Mouse (Mus musculus) adrenal gland, adult 8-10 months (tissue): ENCODE measurements around the gene Lzic. TPM values are rescaled to one million over a fixed set of nuclear protein-coding genes. Genes with fewer than 3 reads are reported as not detected.

Experiments
- DNase-seq: peaks from one replicate; pipeline ENCODE4 v3.0.0; 2022
- total RNA-seq, 4 experiments: library from RNA; stranded (reverse); gene quantifications; 2 replicates each; pipeline ENCODE4 v1.2.4; 2022

Gene Lzic
- total RNA-seq, 4 experiments from 2014 or later: 19.9 to 25.1 (median 24.1) TPM

DNA sequence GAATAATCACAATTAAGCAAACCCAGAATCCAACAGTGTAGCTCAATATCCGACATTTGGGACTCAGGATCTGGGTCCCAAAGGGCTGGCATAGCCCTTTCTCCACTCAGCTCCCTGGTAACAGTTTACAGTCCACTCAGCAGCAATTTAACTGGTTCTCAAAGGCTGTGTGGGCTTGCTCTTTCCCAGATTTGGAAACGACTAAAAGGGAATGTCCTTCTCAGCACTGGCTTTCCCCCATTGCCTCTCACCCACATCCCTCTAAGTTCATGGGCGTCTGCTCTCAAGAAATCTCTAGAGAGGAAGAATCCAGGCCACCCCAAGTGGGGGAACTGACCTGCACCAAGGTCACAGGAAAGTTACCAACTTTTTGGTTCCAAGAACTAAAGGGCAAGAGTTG, 463 bp upstream of the Lzic start:
- peak; percentile 28 for DNase-seq

DNA sequence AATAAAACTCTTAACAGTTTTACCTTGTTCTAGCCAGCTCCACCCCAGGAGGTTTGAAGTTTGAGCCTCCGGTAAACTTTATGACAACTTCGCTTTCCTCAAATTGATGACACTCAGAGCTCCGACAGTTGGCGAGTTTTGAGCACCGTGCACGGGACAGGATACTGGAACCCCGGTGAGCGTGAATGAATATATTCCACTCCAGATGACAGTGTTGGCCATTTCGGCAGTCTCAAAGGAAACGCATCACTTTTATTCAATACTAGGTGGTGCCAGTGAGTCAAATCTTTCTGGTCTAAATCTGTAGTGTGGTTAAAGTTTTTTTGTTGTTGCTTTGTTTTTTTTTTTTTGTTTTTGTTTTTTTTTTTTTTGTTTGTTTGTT, 787 bp downstream of the Lzic start:
- peak; percentile 7 for DNase-seq

DNA sequence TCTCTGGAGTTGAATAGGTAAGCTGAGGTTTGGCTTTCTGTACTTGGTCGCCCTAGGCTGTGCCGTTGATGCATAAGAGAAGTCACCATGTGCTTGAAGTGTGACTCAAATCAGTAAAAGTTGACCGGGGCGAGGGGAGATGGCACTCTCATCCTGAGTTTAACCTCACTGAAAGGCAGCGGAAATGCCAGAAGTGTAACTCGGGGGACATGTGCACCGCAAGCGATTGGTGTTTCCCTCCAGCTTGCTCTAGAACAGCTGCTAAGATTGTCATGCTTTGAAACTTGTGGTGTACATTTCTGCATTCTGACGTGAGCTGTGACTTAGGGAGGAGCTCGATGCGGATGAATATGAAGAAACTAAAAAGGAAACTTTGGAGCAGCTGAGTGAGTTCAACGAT, 2.7 kb downstream of the Lzic start:
- DNase-seq: no peak

DNA sequence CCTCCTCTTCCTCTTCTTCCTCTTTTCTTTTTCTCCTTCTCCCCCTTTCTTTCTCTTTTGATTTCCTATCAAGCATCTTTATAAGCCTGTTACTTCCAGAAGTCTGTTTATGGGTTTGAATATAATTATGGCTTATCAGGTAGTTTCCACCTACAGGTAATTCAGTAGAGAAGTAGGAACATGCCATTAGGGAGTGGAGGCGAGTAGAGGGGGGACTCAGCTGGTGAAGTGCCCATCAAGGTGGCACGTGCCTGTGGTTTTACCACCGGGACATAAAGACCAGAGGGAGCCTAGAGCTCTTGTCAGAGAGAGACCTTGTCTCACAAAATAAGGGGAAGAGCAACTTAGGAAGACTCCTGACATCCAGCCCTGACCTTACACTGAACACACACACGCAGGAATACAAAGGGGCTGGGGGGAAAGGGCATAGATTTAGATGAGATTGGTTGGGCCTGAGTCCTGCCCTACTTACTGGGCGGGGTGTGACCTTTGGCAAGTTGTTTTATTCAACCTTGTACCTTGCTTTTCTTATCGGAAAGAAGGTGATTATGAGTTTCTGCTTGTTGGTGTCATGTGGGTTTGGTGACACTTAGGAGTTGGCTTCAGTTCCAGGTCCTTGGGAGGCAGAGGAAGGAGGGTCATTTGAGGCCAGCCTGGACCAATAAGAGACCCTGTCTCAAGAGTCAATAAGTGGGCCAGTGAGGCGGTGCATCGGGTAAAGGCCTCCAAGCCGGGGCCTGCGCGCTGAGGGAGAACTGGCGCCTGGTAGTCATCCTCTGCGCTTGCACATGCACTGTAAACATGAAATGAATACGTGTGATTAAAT, 4.6 kb downstream of the Lzic start:
- no peak for DNase-seq

DNA sequence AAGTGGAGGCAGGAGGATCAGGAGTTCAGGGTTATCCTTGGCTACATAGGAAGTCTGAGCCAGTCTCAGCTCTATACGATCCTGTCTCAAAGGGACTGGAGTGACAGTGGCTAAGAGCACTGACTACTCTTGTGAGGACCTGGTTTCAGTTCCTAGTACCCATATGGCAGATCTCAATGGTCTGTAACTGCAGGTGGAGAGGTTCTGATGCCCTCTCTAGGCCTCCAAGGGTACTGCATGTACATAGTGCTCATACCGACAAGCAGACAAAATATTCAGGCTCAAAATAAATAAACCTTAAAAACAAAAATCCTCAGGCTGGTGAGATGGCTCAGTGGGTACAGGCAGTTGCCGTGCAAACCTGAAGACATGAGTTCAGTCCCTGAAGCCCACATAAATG, 6.1 kb downstream of the Lzic start:
- no peak for DNase-seq

DNA sequence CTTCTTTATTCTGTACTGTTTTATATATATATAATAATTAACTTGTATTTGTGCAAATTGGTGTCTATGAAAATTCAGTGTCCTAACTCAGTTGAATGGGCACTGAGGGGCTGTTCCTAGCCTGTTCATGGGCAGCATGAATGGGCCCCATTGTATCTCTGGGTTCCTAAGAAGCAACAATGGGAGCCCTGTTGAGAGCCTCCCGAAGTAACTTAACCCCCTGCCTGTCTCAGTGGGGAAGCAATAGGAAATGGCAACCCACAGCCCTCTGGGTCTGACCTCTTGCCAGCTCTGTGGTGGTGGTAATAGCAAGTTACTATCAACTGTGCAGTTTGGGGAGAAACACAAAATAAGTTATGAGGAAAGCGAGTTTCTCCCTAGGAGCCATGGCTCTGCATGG, 11.6 kb downstream of the Lzic start:
- DNase-seq: no peak

DNA sequence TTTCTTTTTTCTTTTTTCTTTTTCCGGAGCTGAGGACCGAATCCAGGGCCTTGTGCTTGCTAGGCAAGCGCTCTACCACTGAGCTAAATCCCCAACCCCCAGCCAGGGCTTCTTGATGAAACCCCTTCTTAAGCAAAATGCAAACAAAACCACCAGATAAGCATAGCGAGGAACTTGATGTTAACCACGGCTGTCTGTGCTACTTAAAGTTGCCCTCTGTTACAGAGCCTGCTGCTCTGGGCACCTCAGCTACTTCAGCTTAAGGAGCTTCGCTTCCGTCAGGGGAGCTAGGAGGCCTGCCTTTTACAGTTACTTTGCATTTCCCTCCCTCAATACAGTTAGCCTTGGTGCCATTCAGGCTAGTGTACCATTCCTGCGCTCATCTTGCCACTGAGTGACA, 13.9 kb downstream of the Lzic start:
- DNase-seq: no peak

DNA sequence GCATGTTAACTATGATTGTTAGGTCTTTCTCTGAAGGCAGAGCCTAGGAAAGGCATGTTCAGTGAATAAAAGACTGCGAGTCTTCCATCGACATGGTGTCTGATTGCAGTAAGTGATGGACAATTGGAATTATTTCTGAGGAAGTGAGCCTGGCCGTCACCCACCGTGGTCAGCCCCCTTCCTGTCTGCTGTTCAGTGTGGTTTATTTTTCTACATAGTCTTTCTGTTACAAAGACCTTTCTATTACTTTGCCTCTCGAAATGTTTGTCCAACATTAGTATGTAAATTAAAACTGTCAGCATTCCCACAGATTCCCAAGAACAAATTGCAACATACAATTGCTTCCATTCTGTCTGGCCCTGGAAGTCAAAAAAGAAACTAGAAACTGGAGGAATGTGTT, 14.8 kb downstream of the Lzic start:
- no peak for DNase-seq

DNA sequence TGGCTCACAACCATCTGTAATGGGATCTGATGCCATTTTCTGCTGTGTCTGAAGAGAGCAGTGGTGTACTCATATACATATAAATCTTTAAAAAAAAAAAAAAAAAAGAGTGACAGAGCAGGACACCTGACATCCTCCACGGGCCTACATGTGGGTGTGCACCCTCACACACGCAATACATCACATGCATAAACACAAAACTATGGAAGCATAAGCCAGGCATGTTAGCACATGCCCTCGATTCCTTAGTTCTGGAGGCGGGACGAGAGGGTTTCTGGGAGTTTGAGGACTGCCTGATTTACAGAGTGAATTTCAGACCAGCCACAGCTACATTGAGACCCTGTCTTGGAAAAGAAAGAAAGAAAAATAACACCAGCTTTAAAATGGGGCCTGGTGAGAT, 19.3 kb downstream of the Lzic start:
- DNase-seq: no peak

DNA sequence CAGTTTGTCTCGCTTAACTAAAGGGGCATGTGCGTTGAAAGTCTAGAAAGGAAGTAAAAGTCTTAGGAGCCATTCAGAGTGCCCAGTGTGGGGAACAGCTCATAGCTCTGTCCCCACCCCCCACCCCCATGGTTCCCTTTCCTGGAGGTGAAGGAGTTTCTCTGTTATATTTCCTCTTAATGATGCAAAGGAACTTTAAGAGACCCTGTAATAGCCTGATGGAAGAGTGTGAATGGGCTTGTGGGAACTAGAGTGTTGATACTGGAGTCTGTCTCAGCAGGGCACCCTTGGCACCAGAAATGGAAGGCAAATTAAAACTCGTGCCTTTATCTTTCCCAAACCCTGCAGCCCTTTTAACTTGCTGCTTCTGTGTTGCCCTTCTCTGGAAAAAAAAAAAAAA, 19.8 kb downstream of the Lzic start:
- DNase-seq: no peak

DNA sequence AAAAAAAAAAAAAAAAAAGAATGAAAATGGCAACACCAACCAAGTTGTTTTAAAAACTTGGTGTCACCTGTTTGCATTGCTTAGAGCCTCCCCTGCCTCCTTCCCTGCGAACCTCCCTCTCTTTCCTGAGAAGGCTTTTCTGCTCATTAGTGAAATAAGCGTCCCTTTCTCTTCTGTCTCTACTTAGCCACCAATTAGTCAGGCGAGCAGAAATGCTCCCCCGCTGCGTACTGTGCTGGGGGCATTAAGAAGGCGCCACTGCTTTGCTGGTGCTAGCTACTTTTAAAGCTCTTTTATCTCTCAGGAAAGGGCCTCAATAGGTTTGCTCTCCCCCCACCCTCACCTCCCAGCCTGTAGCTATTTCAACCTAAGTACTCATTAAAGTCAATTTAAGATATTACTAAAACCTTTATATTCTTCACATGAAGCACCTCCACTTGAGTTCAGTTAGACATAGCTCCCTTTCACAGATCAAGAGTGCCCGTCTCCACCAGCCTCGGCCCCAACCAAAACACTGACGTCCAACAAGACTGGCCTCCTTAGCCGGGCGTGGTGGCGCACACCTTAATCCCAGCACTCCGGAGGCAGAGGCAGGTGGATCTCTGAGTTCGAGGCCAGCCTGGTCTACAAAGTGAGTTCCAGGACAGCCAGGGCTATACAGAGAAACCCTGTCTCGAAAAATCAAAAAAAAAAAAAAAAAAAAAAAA, 20.4 kb downstream of the Lzic start:
- DNase-seq: no peak

DNA sequence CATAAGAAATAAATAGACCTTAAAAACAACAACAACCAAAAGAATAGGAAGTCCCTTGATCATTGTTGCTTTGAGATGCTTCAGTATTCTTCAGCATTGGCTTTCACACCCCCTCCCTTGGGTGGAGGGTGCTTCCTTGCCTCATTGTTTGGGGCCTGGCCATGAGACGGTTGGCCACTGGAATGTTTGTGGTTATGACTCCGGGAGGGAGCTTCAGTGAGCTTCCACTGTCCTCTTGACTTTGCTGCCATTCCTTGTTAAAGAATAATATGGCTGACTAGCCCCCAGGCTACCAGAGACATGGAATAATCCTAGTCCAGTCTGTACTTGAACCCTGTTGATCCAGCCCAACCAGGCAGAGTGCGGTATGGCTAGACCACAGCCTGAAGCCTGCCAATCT, 21.9 kb downstream of the Lzic start:
- no peak for DNase-seq

DNA sequence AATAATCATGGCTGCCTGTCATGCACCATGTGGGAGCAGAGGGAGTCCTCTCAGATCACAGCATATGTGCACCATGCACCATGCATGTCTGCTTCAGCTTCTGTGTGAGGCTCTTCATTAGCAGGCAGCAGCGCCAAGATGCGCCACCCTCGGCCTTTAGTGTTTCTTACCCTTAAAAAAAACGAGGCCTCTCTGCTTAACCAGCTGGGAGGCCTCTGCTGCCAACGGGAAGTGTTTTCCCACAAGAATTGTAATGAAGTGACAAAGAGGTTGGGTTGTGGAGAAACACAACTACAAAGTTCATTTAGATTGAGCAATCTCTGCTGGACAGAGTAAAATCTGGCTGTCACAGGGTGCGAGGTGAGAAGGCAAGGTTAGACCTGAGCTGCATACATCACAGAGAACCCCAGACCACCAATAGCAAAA, 26.2 kb downstream of the Lzic start:
- DNase-seq: no peak

DNA sequence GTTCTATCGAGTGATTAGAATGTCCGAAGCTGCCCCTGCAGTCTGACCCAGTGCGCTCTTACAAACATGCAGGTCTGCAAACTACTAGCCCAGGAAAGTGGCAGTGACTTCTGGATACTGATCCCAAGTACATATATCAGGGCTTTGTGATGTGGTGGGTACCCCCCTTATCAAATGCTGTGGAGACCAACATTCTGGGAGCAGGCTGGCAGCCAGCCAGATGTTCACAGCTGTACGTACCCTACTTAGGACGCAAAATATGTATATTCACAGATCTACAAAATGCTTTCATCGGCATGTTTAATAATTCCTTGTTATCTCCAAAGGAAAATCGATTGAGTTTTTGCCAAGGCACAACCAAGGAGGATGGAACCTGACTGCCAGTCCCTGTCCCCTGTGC, 27.0 kb downstream of the Lzic start:
- no peak for DNase-seq

DNA sequence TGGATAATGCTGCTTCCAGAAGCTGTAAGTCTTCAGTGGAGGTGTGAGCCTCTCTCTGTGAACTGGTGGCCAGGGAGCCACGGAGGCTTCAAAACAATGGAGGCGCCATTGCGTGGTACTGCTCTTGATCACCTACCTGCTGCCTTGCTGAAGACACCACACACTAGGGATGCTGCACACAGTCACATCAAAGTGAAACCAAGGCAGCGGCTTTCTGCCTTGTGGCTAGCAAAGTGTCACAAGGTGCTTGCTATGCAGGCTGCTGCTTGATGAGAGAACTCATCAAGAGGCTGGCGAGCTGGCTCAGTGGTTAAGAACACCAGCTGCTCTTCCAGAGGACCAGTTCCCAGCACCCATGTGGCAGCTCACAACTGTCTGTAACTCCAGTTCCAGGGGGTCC, 30.7 kb downstream of the Lzic start:
- DNase-seq: no peak

DNA sequence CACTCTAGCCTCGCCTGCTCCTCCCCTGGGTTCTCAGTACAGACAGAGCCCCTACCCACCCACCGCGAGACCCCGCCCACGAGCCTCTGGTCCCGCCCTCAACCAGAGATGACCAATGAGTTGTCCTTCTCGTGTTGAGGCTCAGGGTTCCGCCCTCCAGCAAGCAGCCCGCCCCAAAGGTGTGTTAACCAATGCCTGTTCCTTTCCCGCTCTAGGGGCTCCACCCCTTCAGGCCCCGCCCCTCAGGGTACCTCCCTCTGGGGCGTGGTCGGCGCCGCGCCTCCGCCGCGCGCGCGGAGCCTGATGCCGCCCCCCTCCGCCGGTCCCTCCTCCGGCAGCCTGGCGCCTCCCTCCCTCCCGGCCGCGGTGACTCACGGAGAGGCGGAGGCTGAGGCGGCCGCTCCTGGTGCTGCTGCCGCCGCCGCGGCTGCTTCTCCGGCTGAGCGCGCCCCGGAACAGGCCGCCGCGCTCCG, 32.9 kb downstream of the Lzic start, which contains the start of gene Ctnnbip1:
TSS of gene Ctnnbip1 (plus strand) at position 369 of the 473 bp plus-strand sequence.
- peak; percentile 98 for DNase-seq

DNA sequence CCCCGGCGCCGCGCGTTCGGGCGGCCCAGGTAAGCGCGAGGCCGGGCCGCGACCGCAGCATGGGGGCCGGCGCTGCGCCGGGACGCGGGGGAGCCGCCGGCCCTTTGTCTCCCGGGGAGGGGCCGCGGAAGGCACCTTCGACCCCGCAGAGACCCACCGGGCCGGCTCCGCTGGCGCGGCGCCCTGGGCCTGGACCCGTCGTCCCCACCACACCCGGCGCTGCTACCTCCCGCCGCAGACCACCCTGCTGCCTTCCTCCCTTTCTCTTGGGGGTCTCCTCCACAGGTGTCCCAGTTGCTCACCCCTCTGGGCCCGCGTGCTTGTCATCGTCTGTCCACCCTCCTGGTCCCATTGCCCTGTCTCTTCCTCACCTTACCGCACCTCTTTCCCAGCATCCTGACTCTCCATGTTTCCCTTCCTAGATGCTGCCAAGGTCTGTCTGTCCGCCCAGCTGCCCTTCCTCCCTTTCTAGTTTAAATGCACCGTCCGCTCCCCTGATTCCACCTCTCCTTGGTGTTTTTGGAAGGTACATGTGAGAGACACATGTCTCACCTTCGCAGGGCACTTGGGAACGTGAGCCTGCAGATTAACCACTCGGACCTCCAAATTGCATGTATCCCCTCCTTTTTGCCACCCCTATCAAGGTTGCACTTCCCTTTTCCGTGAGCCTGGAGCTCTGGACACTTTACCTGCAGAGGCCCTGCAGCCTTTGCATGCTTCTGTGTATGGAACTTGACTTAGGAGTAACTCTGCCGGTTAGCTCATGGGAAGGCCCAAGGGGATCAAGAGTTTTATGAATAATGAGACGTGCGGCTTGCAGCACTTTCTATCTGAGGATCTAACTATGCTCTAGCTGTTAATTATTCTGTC, 33.6 kb downstream of the Lzic start:
- no peak for DNase-seq

DNA sequence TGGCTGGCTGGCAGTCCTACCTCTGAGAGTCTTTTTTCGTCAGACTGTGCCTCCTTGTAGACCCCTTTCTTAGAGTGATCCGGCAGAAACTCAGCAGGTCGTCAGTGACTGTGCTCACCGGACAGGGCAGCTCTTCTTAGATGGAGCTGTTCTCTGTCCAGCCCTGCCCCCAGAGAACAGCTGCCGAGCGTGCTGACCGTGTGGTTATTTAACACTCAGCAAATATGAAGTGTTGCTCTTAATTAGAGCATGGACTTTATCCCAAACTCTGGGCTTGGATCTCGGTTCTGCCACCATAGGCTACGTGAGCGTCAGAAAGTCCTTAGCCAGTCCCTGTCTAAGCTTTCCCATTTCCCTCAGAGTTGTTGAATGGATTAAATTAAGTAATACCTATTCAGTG, 36.2 kb downstream of the Lzic start:
- no peak for DNase-seq

DNA sequence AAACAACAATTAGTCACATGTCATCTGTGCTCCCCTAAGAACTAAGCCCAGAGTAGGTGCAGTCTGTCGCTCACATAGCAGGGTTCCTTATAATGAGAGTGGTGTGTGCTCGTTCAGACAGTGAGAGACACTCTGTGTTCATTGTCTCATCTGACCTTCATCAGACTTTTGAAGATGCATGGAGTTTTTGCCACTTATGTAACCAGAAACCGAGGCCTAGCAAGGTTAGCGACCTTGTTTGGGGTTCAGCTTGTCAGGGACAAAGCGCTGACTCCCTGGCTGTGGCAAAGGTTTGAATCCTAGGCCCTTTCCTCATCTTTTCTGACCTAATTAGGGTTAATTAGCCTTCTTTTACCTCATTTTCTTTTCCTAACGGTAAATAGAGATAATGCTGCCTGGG, 38.9 kb downstream of the Lzic start:
- peak; percentile 55 for DNase-seq

DNA sequence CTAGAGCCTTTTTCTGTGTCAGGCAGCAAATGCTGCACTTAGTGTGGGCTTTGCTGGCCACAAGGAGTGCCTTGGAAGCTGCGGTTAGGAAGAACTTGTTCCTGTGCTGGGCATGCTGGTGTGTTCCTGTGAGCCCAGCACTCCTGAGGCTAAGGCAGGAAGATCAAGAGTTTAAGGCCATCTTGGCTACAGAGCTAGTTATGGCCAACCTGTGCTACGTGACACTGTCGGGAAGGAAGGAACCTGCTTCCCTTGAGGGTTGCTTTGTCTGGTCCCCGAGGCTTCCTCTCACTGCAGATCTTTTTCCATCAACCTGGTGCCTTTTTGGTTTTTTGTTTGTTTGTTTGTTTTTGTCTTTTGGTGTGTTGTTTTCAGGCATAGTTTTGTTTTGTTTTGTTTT, 40.1 kb downstream of the Lzic start:
- DNase-seq: no peak

DNA sequence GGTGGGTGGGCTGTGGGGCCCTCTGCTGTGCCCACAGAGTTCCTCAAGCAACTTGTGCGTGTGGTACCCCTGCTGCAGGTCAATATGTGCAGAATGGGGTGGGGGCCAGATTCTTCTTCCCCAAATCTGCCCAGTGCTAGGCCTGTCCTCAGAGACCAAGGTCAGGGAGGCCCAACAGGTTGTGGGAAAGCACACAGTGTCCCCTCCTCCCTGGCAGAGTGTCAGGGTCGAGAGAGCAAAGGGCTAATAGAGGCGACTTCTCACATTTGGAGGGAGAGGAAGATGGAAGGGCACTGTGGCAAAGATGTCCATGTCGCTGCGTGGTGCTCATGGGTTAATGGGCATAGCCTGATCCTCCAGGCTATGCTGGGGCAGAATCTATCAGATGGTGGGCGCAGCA, 40.8 kb downstream of the Lzic start:
- no peak for DNase-seq

DNA sequence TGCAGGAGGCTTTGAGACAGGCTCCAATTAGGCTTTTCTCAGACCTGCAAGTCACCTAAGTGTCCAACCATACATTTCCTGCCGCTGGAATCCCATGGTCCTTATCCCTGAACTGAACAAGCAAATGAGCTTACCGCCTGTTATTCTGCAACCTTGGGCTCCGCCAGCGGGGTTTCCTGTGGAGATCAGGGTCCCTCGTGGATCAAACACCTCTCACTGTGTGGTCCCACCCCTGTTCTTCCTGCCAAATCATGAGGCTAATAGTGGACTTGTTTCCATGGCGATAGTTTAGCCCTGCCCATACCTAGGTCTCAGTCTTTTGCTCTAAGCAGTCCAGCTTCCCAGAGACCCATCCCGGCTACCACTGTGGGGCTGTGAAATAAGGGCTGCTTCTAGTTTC, 41.3 kb downstream of the Lzic start:
- DNase-seq: no peak
